ENCODE assay signal across 18 mouse cellular contexts in the genomic region with DNA sequence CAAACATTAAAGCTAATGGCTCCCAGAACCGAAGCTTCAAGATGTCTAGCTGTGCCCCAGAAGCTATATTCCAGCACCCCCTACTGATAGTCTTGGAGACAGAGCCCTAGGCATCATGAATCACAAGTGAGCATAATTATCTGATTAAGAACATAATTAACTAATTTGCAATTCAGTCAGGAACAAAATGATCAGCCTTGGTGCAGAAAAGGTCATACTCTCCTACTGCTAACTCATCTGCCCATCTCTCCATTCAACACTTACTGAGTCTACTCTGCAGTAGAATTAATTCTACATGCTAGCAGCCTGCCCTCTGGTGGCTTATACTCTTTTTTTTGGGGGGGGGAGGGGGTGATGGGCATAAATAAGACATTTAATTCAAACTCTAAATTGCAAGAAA. TPM values are rescaled to one million over a fixed set of nuclear protein-coding genes. Genes with fewer than 3 reads are reported as not detected.
A peak's percentile ranks its signal among the peaks of the same experiment; 100 is the strongest.
DNase-seq lines count a peak whose midpoint lies in the region; ATAC-seq and TF ChIP-seq lines count a peak whose summit lies in the region.
"Had no signal": no experiment of that assay in that cellular context is flagged by ENCODE, and none has a peak within 500 bp of the region (broad histone marks: within the 10 kb centered on the region; RNA-seq: fewer than 3 reads in every experiment).

No protein-coding gene starts in this region.

- H3K27ac ChIP-seq in forebrain, embryonic 14.5 days (ENCODE audit: low read depth, low read length): no peak overlapping the region
- H3K27ac ChIP-seq in forebrain, embryonic 13.5 days: no peak overlapping the region
- H3K27ac ChIP-seq in midbrain, embryonic 14.5 days (replicated peaks; ENCODE audit: low read depth, low read length): no peak overlapping the region
- H3K27ac ChIP-seq in midbrain, embryonic 16.5 days (ENCODE audit: low read length): no peak overlapping the region
- no peak overlapping the region for H3K27ac ChIP-seq in thymus, adult 2 months (ENCODE audit: control insufficient read depth, insufficient read depth, low read length)
- H3K27ac ChIP-seq: gastrocnemius, adult 2 months; hindbrain, embryonic 14.5 days; limb, embryonic 13.5 days; liver, embryonic 14.5 days had no signal

- no peak for TF ChIP-seq POLR2A in thymus, adult 2 months (IDR thresholded peaks at IDR 0.05; ENCODE audit: control insufficient read depth, extremely low read depth, insufficient read depth, low read length, poor library complexity)

- H3K4me1 ChIP-seq in forebrain, embryonic 14.5 days (ENCODE audit: control insufficient read depth, insufficient read depth, low read length): 0 out of 2 replicates have a peak, but pooled peaks cover 3% of the 10 kb centered on the region
- H3K4me1 ChIP-seq in forebrain, embryonic 13.5 days: peaks cover 18% of the 10 kb centered on the region
- no peaks in the 10 kb centered on the region for H3K4me1 ChIP-seq in midbrain, embryonic 14.5 days (ENCODE audit: control insufficient read depth, insufficient read depth, low read length)
- peaks cover 6% of the 10 kb centered on the region; the same call in 1 of the 2 replicates for H3K4me1 ChIP-seq in midbrain, embryonic 16.5 days (ENCODE audit: control insufficient read depth, insufficient read depth, low read length)
- no peaks in the 10 kb centered on the region for H3K4me1 ChIP-seq in thymus, adult 2 months (replicated peaks; ENCODE audit: control insufficient read depth, insufficient read depth, low read length)
- H3K4me1 ChIP-seq: limb, embryonic 13.5 days had no signal

- no peak overlapping the region for H3K9ac ChIP-seq in forebrain, embryonic 14.5 days (ENCODE audit: low read length)
- no peak overlapping the region for H3K9ac ChIP-seq in forebrain, embryonic 13.5 days
- no peak overlapping the region for H3K9ac ChIP-seq in midbrain, embryonic 14.5 days (replicated peaks; ENCODE audit: low read length)
- no peak overlapping the region for H3K9ac ChIP-seq in midbrain, embryonic 16.5 days (ENCODE audit: low read depth, low read length)
- H3K9ac ChIP-seq: hindbrain, embryonic 14.5 days; limb, embryonic 13.5 days; liver, embryonic 14.5 days had no signal

- no peak for TF ChIP-seq CTCF in thymus, adult 2 months (IDR thresholded peaks at IDR 0.05; ENCODE audit: borderline replicate concordance, control insufficient read depth, extremely low read depth, insufficient read depth, low read length, poor library complexity)

- H3K27me3 ChIP-seq in forebrain, embryonic 14.5 days (replicated peaks; ENCODE audit: control insufficient read depth, insufficient read depth, low read length): no peaks in the 10 kb centered on the region
- no peaks in the 10 kb centered on the region for H3K27me3 ChIP-seq in forebrain, embryonic 13.5 days
- H3K27me3 ChIP-seq in midbrain, embryonic 14.5 days (ENCODE audit: control insufficient read depth, insufficient read depth, low read length): no peaks in the 10 kb centered on the region
- no peaks in the 10 kb centered on the region for H3K27me3 ChIP-seq in midbrain, embryonic 16.5 days (ENCODE audit: control insufficient read depth, insufficient read depth, low read depth, low read length)
- H3K27me3 ChIP-seq in thymus, adult 2 months (ENCODE audit: control insufficient read depth, insufficient read depth, low read length): no peaks in the 10 kb centered on the region
- H3K27me3 ChIP-seq: limb, embryonic 13.5 days had no signal

- no peak overlapping the region for H3K4me2 ChIP-seq in forebrain, embryonic 14.5 days (ENCODE audit: low read length)
- H3K4me2 ChIP-seq in forebrain, embryonic 13.5 days: no peak overlapping the region
- no peak overlapping the region for H3K4me2 ChIP-seq in midbrain, embryonic 14.5 days (ENCODE audit: low read length)
- no peak overlapping the region for H3K4me2 ChIP-seq in midbrain, embryonic 16.5 days (ENCODE audit: low read length)
- H3K4me2 ChIP-seq: hindbrain, embryonic 14.5 days; limb, embryonic 13.5 days had no signal

- no peaks in the 10 kb centered on the region for H3K36me3 ChIP-seq in forebrain, embryonic 14.5 days (ENCODE audit: control insufficient read depth, insufficient read depth, low read length)
- H3K36me3 ChIP-seq in forebrain, embryonic 13.5 days (ENCODE audit: poor library complexity, severe bottlenecking): no peaks in the 10 kb centered on the region
- H3K36me3 ChIP-seq in midbrain, embryonic 14.5 days (ENCODE audit: control insufficient read depth, insufficient read depth, low read length): no peaks in the 10 kb centered on the region
- H3K36me3 ChIP-seq in midbrain, embryonic 16.5 days (ENCODE audit: control insufficient read depth, insufficient read depth, low read length): no peaks in the 10 kb centered on the region
- no peaks in the 10 kb centered on the region for H3K36me3 ChIP-seq in thymus, adult 2 months (ENCODE audit: control insufficient read depth, insufficient read depth, low read length)
- H3K36me3 ChIP-seq: limb, embryonic 13.5 days had no signal

- ATAC-seq in cerebellum, adult (ENCODE audit: insufficient number of reproducible peaks, low FRiP score, low TSS enrichment): peak; percentile 15; the same call in 1 of the 2 replicates
- ATAC-seq in forebrain, embryonic 14.5 days: no peak
- no peak for ATAC-seq in forebrain, embryonic 13.5 days
- ATAC-seq in midbrain, embryonic 14.5 days (ENCODE audit: low FRiP score, low TSS enrichment): no peak
- ATAC-seq in midbrain, embryonic 16.5 days: no peak
- ATAC-seq: intestine, embryonic 16.5 days had no signal

- H3K9me3 ChIP-seq in forebrain, embryonic 14.5 days (replicated peaks; ENCODE audit: control insufficient read depth, low read length): no peaks in the 10 kb centered on the region
- no peaks in the 10 kb centered on the region for H3K9me3 ChIP-seq in forebrain, embryonic 13.5 days (replicated peaks)
- H3K9me3 ChIP-seq in midbrain, embryonic 14.5 days (ENCODE audit: control insufficient read depth, low read length): no peaks in the 10 kb centered on the region
- H3K9me3 ChIP-seq in midbrain, embryonic 16.5 days (replicated peaks; ENCODE audit: control insufficient read depth, low read length, poor library complexity, severe bottlenecking): no peaks in the 10 kb centered on the region
- H3K9me3 ChIP-seq: limb, embryonic 13.5 days had no signal

- WGBS in forebrain, embryonic 14.5 days: 33% methylated on average over 1 of the region's 1 CpGs
- 34% methylated on average over 1 of the region's 1 CpGs for WGBS in forebrain, embryonic 13.5 days
- WGBS in midbrain, embryonic 14.5 days: 66% methylated on average over 1 of the region's 1 CpGs
- WGBS in midbrain, embryonic 16.5 days: 50% methylated on average over 1 of the region's 1 CpGs
- WGBS in thymus, adult 2 months: 78% methylated on average over 1 of the region's 1 CpGs

- DNase-seq in cerebellum, postnatal 36 days: no peak
- DNase-seq in forebrain, embryonic 14.5 days (ENCODE audit: low spot score): peak; percentile 34
- peak; percentile 21 for DNase-seq in midbrain, embryonic 14.5 days
- DNase-seq in retina, postnatal 1 day: no peak
- no peak for DNase-seq in thymus, adult 2 months
- DNase-seq: gastrocnemius, adult 2 months; kidney, postnatal 14 days; layer of hippocampus, adult 9-11 months; lung, postnatal 10 days; spleen, adult 18-20 months had no signal

- H3K4me3 ChIP-seq in forebrain, embryonic 14.5 days (ENCODE audit: low read depth, low read length): no peak overlapping the region
- no peak overlapping the region for H3K4me3 ChIP-seq in forebrain, embryonic 13.5 days
- no peak overlapping the region for H3K4me3 ChIP-seq in midbrain, embryonic 14.5 days (replicated peaks; ENCODE audit: low read depth, low read length)
- H3K4me3 ChIP-seq in midbrain, embryonic 16.5 days (ENCODE audit: low read depth, low read length): no peak overlapping the region
- H3K4me3 ChIP-seq in thymus, adult 2 months (ENCODE audit: control insufficient read depth, insufficient read depth, low read length): no peak overlapping the region
- H3K4me3 ChIP-seq: erythroblast, embryonic 14.5 days; gastrocnemius, adult 2 months; limb, embryonic 13.5 days had no signal

RNA-seq across cellular contexts. Expression of a gene that starts 35.1 kb away (rescaled TPM):
- polyA plus RNA-seq in forebrain, embryonic 14.5 days (2014; fragmentation: Nextera tagmentation; extraction: Ambion mirVana): 42.3 and 43.9 TPM in 2 replicates
- polyA plus RNA-seq in forebrain, embryonic 13.5 days (2015; fragmentation: Nextera tagmentation; extraction: Ambion mirVana): 41.9 and 43.0 TPM in 2 replicates
- polyA plus RNA-seq in midbrain, embryonic 14.5 days (2014; fragmentation: Nextera tagmentation; extraction: Ambion mirVana): 29.8 and 41.5 TPM in 2 replicates
- polyA plus RNA-seq in midbrain, embryonic 16.5 days (2015; fragmentation: Nextera tagmentation; extraction: Ambion mirVana): 31.9 and 35.3 TPM in 2 replicates
- polyA plus RNA-seq in thymus, adult 2 months (2012; rRNA removed): 6.7 and 7.4 TPM in 2 replicates

RNA-seq across cellular contexts. Expression of a gene that starts 35.2 kb away (rescaled TPM):
- polyA plus RNA-seq in forebrain, embryonic 14.5 days (2014; fragmentation: Nextera tagmentation; extraction: Ambion mirVana): 22.6 and 22.8 TPM in 2 replicates
- polyA plus RNA-seq in forebrain, embryonic 13.5 days (2015; fragmentation: Nextera tagmentation; extraction: Ambion mirVana): 25.9 and 28.1 TPM in 2 replicates
- polyA plus RNA-seq in midbrain, embryonic 14.5 days (2014; fragmentation: Nextera tagmentation; extraction: Ambion mirVana): 20.5 and 26.3 TPM in 2 replicates
- polyA plus RNA-seq in midbrain, embryonic 16.5 days (2015; fragmentation: Nextera tagmentation; extraction: Ambion mirVana): 17.2 and 18.8 TPM in 2 replicates
- 2.7 and 3.1 TPM in 2 replicates for polyA plus RNA-seq in thymus, adult 2 months (2012; rRNA removed)

Comparison
In these comparisons a context has a peak if more than half of its experiments do, and no peak if none do; other contexts are left out.
1. DNase-seq: peak in forebrain, embryonic 14.5 days (single experiment) and midbrain, embryonic 14.5 days (single experiment); none in cerebellum, postnatal 36 days (0 of 2), retina, postnatal 1 day (single experiment) and thymus, adult 2 months (single experiment).